Mouse (Mus musculus): ENCODE data around the gene Klk13. TPM values are rescaled to one million over a fixed set of nuclear protein-coding genes. Genes with fewer than 3 reads are reported as not detected.
A peak's percentile ranks its signal among the peaks of the same experiment; 100 is the strongest.
"Not testable (repeated sequence)": the region's sequence is repeated elsewhere in the genome, so short reads cannot be mapped to it uniquely, and the experiment has no call there.

Gene Klk13
- total RNA-seq (2021) = not detected

- intact Hi-C loops (cut with DNase I) = no loop called here
- DNase-seq = no peak
Observed at GRCm38 (mm10) chr7:43712267-43712666, at the start of gene Klk13. TSS of gene Klk13 (plus strand) at chr7:43712567.

DNA sequence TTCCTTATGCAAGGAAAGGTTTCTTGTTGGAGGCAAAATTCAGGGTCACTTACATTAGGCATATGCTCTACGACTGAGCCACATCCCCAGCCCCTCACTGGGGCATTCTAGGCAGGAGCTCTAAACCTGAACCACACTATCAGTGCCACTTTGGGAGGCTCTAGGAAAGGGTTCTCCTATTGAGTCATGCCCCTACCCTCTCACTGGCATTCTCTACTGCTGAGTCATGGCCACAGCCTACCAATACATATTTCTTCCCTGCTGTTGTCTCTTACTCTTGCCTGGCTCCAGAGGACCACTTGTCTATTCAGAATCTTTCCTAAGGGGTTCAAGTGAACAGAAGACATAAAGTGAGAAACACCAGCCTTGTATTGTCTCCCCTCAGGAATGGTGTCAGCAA, 49.6 kb upstream of the Klk13 start:
- no peak for DNase-seq
- intact Hi-C loops (cut with DNase I) = no loop called here

- DNase-seq = not testable (repeated sequence)
- intact Hi-C loops (cut with DNase I) = loop anchor here (5.0 kb wide), 1 partner anchor 50 kb away; no protein-coding TSS in a partner anchor
Observed at GRCm38 (mm10) chr7:43667221-43667620, 45.1 kb upstream of the Klk13 start.

DNA sequence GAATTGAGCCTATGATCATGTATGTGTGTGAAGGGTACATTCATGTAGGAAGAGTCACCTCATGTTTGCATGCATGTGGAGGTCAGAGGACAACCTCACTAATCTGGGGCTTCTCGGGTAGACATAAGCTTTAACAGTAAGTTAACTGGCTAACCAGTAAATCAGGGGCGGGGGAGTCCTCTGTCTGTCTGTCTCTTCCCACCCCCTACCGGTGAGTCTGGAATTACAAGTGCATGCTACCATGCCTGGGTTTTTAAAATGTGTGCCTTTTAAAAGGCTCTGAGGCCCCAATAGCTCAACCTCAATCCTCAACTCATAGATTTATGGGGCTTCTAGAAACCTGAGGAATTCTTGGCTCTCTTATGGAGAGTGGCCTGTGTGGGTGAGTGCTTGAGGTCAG, 43.8 kb upstream of the Klk13 start:
- intact Hi-C loops (cut with DNase I) = loop anchor here (5.0 kb wide), 1 partner anchor 49 kb away; no protein-coding TSS in a partner anchor
- DNase-seq = no peak

DNA sequence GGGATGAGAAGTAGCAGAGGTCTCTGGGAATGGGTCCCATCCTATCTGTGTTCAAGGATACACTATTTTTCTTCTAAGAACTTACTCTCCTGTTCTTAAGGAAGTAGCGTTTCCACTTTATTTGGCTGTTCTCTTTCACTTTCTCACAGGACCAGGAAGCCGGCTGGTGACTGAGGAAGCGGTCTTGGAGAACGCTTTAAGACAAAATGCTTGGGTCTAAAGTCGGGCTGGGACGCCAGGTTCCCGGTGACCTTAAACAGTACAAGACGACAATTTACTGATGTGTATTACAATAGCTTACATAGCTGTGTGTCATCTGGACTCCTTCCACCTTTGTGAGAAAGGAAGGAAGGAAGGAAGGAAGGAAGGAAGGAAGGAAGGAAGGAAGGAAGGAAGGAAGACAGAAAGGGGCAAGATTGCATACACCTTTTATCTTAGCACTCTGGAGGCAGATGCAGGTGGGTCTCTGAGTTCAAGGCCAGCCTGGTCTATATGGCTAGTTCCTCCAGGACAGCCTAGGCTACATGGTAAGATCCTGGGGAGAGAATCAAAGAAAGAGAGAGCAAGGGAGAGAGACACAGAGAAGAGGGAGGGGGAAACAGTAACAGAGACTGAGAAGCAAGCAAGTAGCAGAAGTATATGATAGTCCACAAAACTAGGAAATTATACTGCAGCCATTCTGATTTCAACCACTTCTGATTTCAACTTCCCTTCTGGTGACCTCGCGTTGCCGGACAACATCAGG, 41.1 kb upstream of the Klk13 start:
- no peak for DNase-seq
- intact Hi-C loops (cut with DNase I) = loop anchor here (5.0 kb wide), 1 partner anchor 204 kb away; no protein-coding TSS in a partner anchor

DNA sequence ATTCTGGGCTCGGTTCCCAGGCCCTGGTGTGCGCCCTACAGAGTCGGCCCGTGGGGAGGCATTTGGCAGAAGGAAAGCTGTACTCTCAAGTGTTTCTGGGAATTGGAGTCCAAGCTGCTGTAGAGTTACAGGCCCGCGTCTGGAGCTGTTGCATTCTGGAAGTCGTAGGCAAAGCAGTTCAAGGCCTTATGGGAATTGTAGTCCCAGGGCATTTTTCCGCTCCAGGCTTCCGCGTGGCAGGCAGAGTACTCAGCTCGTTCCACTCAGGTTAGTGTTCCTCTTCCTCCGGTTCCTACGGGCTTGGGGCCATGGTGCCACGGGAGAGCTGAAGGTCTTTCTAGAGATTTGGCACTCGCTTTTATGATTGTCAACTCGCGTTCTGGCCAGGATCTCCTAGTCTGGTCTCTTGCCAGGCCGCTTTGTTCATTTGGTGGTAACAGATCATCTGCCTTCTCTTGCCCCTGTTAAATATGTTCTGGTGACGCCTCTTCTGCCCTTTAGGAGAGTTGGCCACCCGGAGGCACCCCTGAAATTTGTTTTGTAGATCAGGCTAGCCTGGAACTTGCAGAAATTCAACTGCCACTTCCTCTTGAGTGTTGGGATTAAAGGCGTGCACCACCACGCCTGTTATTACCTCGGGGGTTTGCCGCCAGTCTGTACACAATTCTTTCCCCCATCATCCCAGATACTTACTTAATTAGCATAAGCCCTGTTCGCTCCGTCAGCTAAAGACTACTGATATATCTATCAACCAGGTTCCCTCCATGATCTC, 40.4 kb upstream of the Klk13 start, which contains the start of gene Ctu1:
Gene Ctu1, plus strand, starts transcription at position 208 of the 772 bp plus-strand sequence.
- DNase-seq = peak; percentile 85 to 87
- intact Hi-C loops (cut with DNase I) = loop anchor here (1.0 to 5.0 kb wide), 2 partner anchors 93 to 205 kb away; partner anchors contain the start of gene Zfp719

- intact Hi-C loops (cut with DNase I) = loop anchor here (1.0 to 5.0 kb wide), 2 partner anchors 93 to 205 kb away; partner anchors contain the start of gene Zfp719
Observed at GRCm38 (mm10) chr7:43672581-43673260, 39.6 kb upstream of the Klk13 start.

GRCm38 (mm10) chr7:43675091-43675490, 37.3 kb upstream of the Klk13 start:
- intact Hi-C loops (cut with DNase I) = no loop called here
- DNase-seq = no peak

More at GRCm38 (mm10) chr7:43672581-43673260, 39.6 kb upstream of the Klk13 start:
- no peak for DNase-seq

- intact Hi-C loops (cut with DNase I) = loop anchor here (1.0 kb wide), 1 partner anchor 217 kb away; no protein-coding TSS in a partner anchor
- DNase-seq = peak; percentile 45 to 68
Observed at GRCm38 (mm10) chr7:43678517-43678916, 33.9 kb upstream of the Klk13 start.

DNA sequence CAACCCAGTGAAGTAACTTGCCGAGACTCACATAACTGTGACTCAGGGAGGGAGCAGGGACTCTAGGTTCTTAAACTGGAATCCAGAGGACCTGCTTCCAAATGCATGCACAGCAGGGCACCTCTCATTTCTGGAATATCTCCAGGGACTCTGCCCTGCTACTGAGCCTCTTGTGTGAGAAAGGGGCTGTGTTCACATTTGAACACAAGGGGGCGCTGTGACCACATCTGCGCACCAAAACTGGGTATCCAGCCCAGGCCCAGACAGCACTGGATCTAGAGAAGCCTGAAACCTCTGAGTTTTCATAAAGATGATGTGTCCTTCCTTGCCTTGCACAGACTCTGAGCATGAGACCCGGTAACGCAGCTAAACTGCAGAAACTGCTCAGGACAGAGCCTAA, 31.4 kb upstream of the Klk13 start:
- peak; percentile 67 to 71 for DNase-seq
- intact Hi-C loops (cut with DNase I) = loop anchor here (1.0 to 5.0 kb wide), 3 partner anchors 66 to 101 kb away; no protein-coding TSS in a partner anchor

DNA sequence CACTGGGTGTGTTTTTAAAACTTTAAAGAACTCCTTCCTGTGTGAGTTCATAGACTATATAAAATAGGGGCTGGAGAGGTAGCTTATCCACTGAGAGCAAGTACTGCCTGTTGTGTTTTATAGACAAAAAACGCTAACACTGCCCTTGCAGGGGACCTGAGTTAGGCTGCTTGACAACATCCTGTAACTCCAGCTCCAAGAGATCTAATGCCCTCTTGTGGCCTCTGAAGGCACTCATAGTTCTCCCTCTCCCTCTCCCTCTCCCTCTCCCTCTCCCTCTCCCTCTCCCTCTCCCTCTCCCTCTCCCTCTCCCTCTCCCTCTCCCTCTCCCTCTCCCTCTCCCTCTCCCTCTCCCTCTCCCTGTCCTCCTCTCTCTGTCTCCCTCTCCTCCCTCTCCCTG, 29.9 kb upstream of the Klk13 start:
- not testable (repeated sequence) for DNase-seq
- intact Hi-C loops (cut with DNase I) = loop anchor here (5.0 kb wide), 2 partner anchors 65 to 80 kb away; no protein-coding TSS in a partner anchor

DNA sequence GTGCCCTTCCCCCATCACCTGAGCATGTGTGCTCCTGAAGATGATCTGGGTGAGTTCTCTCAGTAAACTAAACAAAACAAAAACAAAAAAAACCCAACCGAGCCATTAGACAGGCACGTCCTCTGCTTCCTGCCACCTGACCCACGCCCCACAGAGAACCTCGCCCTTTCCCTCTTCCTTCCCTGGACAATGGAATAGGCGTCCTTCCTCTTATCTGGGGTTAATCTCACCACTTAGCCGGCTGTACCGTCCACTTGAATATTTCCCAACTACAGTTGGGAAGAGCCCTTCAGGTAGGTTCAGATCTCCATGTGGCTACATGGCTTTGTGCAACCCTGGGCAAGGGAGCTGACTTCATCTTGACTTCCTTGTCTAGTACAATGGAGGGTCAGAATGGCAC, 27.3 kb upstream of the Klk13 start:
- DNase-seq = no peak
- intact Hi-C loops (cut with DNase I) = no loop called here

- intact Hi-C loops (cut with DNase I) = no loop called here
- no peak for DNase-seq
Observed at GRCm38 (mm10) chr7:43690118-43690517, 22.2 kb upstream of the Klk13 start, which contains the start of gene Klk14. TSS of gene Klk14 (plus strand) at chr7:43690418.

DNA sequence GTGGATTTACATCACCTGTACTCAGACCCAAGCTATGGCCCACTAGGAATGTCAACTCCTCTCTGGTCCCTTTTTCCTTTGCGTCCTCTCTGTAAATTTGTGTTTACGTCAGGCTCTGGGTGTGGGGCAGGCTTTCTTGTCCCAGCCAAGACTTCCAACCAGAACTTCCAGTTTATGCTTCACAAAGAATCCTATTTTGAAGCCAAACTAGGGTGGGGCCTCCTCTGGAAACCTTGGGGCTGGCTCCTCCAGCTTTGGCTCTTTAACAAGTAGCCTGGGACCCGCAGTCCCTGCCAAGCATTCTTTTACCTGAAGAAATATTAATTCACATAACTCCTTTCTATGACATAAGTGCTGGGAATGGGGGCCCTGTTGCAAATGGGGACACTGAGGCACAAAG, 2.3 kb upstream of the Klk13 start:
- no peak for DNase-seq
- intact Hi-C loops (cut with DNase I) = no loop called here

- DNase-seq = no peak
Observed at GRCm38 (mm10) chr7:43712917-43713316, 550 bp downstream of the Klk13 start.

GRCm38 (mm10) chr7:43713741-43714351, 1.5 kb downstream of the Klk13 start:
- DNase-seq = no peak
- intact Hi-C loops (cut with DNase I) = no loop called here

More at GRCm38 (mm10) chr7:43712917-43713316, 550 bp downstream of the Klk13 start:
- intact Hi-C loops (cut with DNase I) = no loop called here

GRCm38 (mm10) chr7:43747788-43748187, 35.4 kb downstream of the Klk13 start:
- intact Hi-C loops (cut with DNase I) = loop anchor here (5.0 kb wide), 1 partner anchor 65 kb away; no protein-coding TSS in a partner anchor
- DNase-seq = peak; percentile 43 to 44

GRCm38 (mm10) chr7:43752806-43753205, 40.4 kb downstream of the Klk13 start:
- DNase-seq = no peak
- intact Hi-C loops (cut with DNase I) = no loop called here

- no peak for DNase-seq
- intact Hi-C loops (cut with DNase I) = no loop called here
Observed at GRCm38 (mm10) chr7:43766484-43766883, 54.1 kb downstream of the Klk13 start.

DNA sequence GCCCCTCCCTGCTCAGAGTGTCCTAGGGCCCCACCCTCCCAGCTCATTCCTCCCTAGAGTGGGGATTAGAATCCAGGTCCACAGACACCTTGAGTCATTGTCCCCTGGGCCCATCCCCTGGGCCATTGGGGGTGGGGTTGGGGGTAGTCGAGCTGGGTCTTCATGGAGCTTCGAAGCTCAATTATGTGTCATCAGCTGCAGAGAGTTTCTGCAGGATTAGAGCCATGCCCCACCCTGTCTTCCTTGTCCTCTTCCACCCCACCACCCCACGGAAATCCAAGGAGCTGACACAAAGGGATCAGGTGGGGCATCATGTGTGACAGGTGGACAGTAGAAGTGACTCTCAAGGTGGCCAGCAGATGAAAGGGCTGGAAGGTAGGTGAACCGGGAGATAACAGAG, 56.2 kb downstream of the Klk13 start, which contains the start of gene Klk12:
Gene Klk12, plus strand, starts transcription at position 301 of the 400 bp plus-strand sequence.
- intact Hi-C loops (cut with DNase I) = no loop called here
- DNase-seq = no peak

All from heart, postnatal 36 days (tissue).